Mouse (Mus musculus): ENCODE data around the gene Olfr666. TPM values are rescaled to one million over a fixed set of nuclear protein-coding genes. Genes with fewer than 3 reads are reported as not detected.
"Not testable (repeated sequence)": the region's sequence is repeated elsewhere in the genome, so short reads cannot be mapped to it uniquely, and the experiment has no call there.

Olfr666 gene
- 0.17 TPM in 1 of 2 replicates, not detected in the other for polyA plus RNA-seq (2015; fragmentation: Nextera tagmentation; extraction: Ambion mirVana)

GRCm38 (mm10) chr7:104895852-104896251, at the start of gene Olfr666:
Gene Olfr666, minus strand, starts transcription at chr7:104895952.
- H3K27me3 ChIP-seq: no peaks in the 10 kb centered on the region
- H3K9me3 ChIP-seq: no peaks in the 10 kb centered on the region
- no peak for ATAC-seq (ENCODE audit: insufficient number of reproducible peaks, insufficient read depth, low FRiP score, low TSS enrichment, low read depth)
- no peaks in the 10 kb centered on the region for H3K4me1 ChIP-seq
- 88% methylated on average over 2 of the region's 2 CpGs for WGBS
- no peak within 1 kb of the TSS for H3K4me2 ChIP-seq
- no peak within 1 kb of the TSS for H3K4me3 ChIP-seq
- H3K36me3 ChIP-seq: no peaks in the 10 kb centered on the region
- no peak within 1 kb of the TSS for H3K9ac ChIP-seq
- no peak within 1 kb of the TSS for H3K27ac ChIP-seq

- Histone ChIP-seq H3K27me3 (no peaks in the 10 kb centered on the region), H3K36me3 (no peaks in the 10 kb centered on the region), H3K9me3 (no peaks in the 10 kb centered on the region), H3K9ac (no peak within 1 kb of the TSS), H3K27ac (no peak within 1 kb of the TSS), H3K4me3 (no peak within 1 kb of the TSS), H3K4me1 (no peaks in the 10 kb centered on the region), H3K4me2 (no peak within 1 kb of the TSS)
- 76% methylated on average over 1 of the region's 1 CpGs for WGBS
- ATAC-seq (ENCODE audit: insufficient number of reproducible peaks, insufficient read depth, low FRiP score, low TSS enrichment, low read depth): no peak
These were observed 38.2 kb upstream of the Olfr666 start, which contains the start of gene Olfr669 for GRCm38 (mm10) chr7:104933940-104934339. Gene Olfr669, plus strand, starts transcription at chr7:104934240.

GRCm38 (mm10) chr7:104927957-104928356, 32.2 kb upstream of the Olfr666 start, which contains the start of gene Olfr668:
Gene Olfr668, minus strand, starts transcription at chr7:104928057.
- Histone ChIP-seq H3K9ac (no peak within 1 kb of the TSS), H3K9me3 (no peaks in the 10 kb centered on the region), H3K4me3 (no peak within 1 kb of the TSS), H3K27ac (no peak within 1 kb of the TSS), H3K36me3 (no peaks in the 10 kb centered on the region), H3K27me3 (no peaks in the 10 kb centered on the region), H3K4me2 (no peak within 1 kb of the TSS), H3K4me1 (no peaks in the 10 kb centered on the region)
- 85% methylated on average over 1 of the region's 1 CpGs for WGBS
- no peak for ATAC-seq (ENCODE audit: insufficient number of reproducible peaks, insufficient read depth, low FRiP score, low TSS enrichment, low read depth)

- Histone ChIP-seq H3K4me3 (no peak within 1 kb of the TSS), H3K27ac (no peak within 1 kb of the TSS), H3K9me3 (no peaks in the 10 kb centered on the region), H3K36me3 (no peaks in the 10 kb centered on the region), H3K4me2 (no peak within 1 kb of the TSS), H3K9ac (no peak within 1 kb of the TSS), H3K27me3 (no peaks in the 10 kb centered on the region), H3K4me1 (no peaks in the 10 kb centered on the region)
- WGBS: 94% methylated on average over 1 of the region's 1 CpGs
- no peak for ATAC-seq (ENCODE audit: insufficient number of reproducible peaks, insufficient read depth, low FRiP score, low TSS enrichment, low read depth)
These were observed 25.6 kb upstream of the Olfr666 start, which contains the start of gene Olfr667 for GRCm38 (mm10) chr7:104921382-104921781. Gene Olfr667, minus strand, starts transcription at chr7:104921482.

GRCm38 (mm10) chr7:104877731-104878130, 18.0 kb downstream of the Olfr666 start, which contains the start of gene Olfr665:
Gene Olfr665, plus strand, starts transcription at chr7:104878031.
- H3K4me1 ChIP-seq: no peaks in the 10 kb centered on the region
- no peak for ATAC-seq (ENCODE audit: insufficient number of reproducible peaks, insufficient read depth, low FRiP score, low TSS enrichment, low read depth)
- H3K9ac ChIP-seq: no peak within 1 kb of the TSS
- no peaks in the 10 kb centered on the region for H3K36me3 ChIP-seq
- WGBS: 48% methylated on average over 1 of the region's 1 CpGs
- no peaks in the 10 kb centered on the region for H3K9me3 ChIP-seq
- no peak within 1 kb of the TSS for H3K4me3 ChIP-seq
- no peak within 1 kb of the TSS for H3K27ac ChIP-seq
- H3K4me2 ChIP-seq: no peak within 1 kb of the TSS
- H3K27me3 ChIP-seq: no peaks in the 10 kb centered on the region

GRCm38 (mm10) chr7:104861381-104861780, 34.4 kb downstream of the Olfr666 start:
- ATAC-seq (ENCODE audit: insufficient number of reproducible peaks, insufficient read depth, low FRiP score, low TSS enrichment, low read depth): no peak
- 82% methylated on average over 3 of the region's 3 CpGs for WGBS
- Histone ChIP-seq H3K27me3 (no peaks in the 10 kb centered on the region), H3K4me2 (no peak overlapping the region), H3K4me3 (no peak overlapping the region), H3K9me3 (no peaks in the 10 kb centered on the region), H3K27ac (no peak overlapping the region), H3K9ac (no peak overlapping the region), H3K36me3 (no peaks in the 10 kb centered on the region), H3K4me1 (no peaks in the 10 kb centered on the region)

- Histone ChIP-seq H3K36me3 (no peaks in the 10 kb centered on the region), H3K27ac (no peak overlapping the region), H3K4me2 (no peak overlapping the region), H3K27me3 (no peaks in the 10 kb centered on the region), H3K9ac (no peak overlapping the region), H3K4me1 (no peaks in the 10 kb centered on the region), H3K4me3 (no peak overlapping the region), H3K9me3 (no peaks in the 10 kb centered on the region)
- 67% methylated on average over 1 of the region's 1 CpGs for WGBS
- no peak for ATAC-seq (ENCODE audit: insufficient number of reproducible peaks, insufficient read depth, low FRiP score, low TSS enrichment, low read depth)
These were observed 38.1 kb downstream of the Olfr666 start for GRCm38 (mm10) chr7:104857683-104858082.

- 75% methylated on average over 2 of the region's 2 CpGs for WGBS
- not testable (repeated sequence) for H3K27me3 ChIP-seq; H3K4me3 ChIP-seq; H3K9ac ChIP-seq; H3K27ac ChIP-seq; ATAC-seq (ENCODE audit: insufficient number of reproducible peaks, insufficient read depth, low FRiP score, low TSS enrichment, low read depth); H3K9me3 ChIP-seq; H3K36me3 ChIP-seq; H3K4me2 ChIP-seq; H3K4me1 ChIP-seq
These were observed 39.0 kb downstream of the Olfr666 start, which contains the start of gene Usp17la for GRCm38 (mm10) chr7:104856709-104857108. Gene Usp17la, plus strand, starts transcription at chr7:104857009.

GRCm38 (mm10) chr7:104855248-104855750, 40.5 kb downstream of the Olfr666 start:
- no peaks in the 10 kb centered on the region for H3K36me3 ChIP-seq
- WGBS: 74% methylated on average over 3 of the region's 3 CpGs
- H3K9ac ChIP-seq: no peak overlapping the region
- H3K9me3 ChIP-seq: no peaks in the 10 kb centered on the region
- no peak for ATAC-seq (ENCODE audit: insufficient number of reproducible peaks, insufficient read depth, low FRiP score, low TSS enrichment, low read depth)
- no peaks in the 10 kb centered on the region for H3K4me1 ChIP-seq
- H3K27me3 ChIP-seq: no peaks in the 10 kb centered on the region
- H3K4me2 ChIP-seq: no peak overlapping the region
- H3K27ac ChIP-seq: no peak overlapping the region
- no peak overlapping the region for H3K4me3 ChIP-seq

GRCm38 (mm10) chr7:104851546-104851945, 44.2 kb downstream of the Olfr666 start:
- H3K36me3 ChIP-seq; H3K27me3 ChIP-seq; H3K9me3 ChIP-seq; ATAC-seq (ENCODE audit: insufficient number of reproducible peaks, insufficient read depth, low FRiP score, low TSS enrichment, low read depth); H3K27ac ChIP-seq; H3K4me1 ChIP-seq; H3K4me3 ChIP-seq; H3K4me2 ChIP-seq; H3K9ac ChIP-seq: not testable (repeated sequence)
- WGBS: 31% methylated on average over 2 of the region's 2 CpGs

- H3K4me1 ChIP-seq: no peaks in the 10 kb centered on the region
These were observed 51.9 kb downstream of the Olfr666 start for GRCm38 (mm10) chr7:104843731-104844287.

GRCm38 (mm10) chr7:104842503-104842902, 53.2 kb downstream of the Olfr666 start, which contains the start of gene Usp17lb:
Gene Usp17lb, minus strand, starts transcription at chr7:104842603.
- Histone ChIP-seq H3K9me3 (no peaks in the 10 kb centered on the region), H3K4me2 (no peak within 1 kb of the TSS), H3K4me3 (no peak within 1 kb of the TSS), H3K36me3 (no peaks in the 10 kb centered on the region), H3K9ac (no peak within 1 kb of the TSS), H3K27ac (no peak within 1 kb of the TSS), H3K4me1 (no peaks in the 10 kb centered on the region), H3K27me3 (no peaks in the 10 kb centered on the region)
- ATAC-seq (ENCODE audit: insufficient number of reproducible peaks, insufficient read depth, low FRiP score, low TSS enrichment, low read depth): no peak
- 61% methylated on average over 1 of the region's 1 CpGs for WGBS

More at GRCm38 (mm10) chr7:104843731-104844287, 51.9 kb downstream of the Olfr666 start:
- 74% methylated on average over 1 of the region's 1 CpGs for WGBS
- Histone ChIP-seq H3K27ac (no peak overlapping the region), H3K9me3 (no peaks in the 10 kb centered on the region), H3K36me3 (no peaks in the 10 kb centered on the region), H3K27me3 (no peaks in the 10 kb centered on the region), H3K9ac (no peak overlapping the region), H3K4me2 (no peak overlapping the region), H3K4me3 (no peak overlapping the region)
- ATAC-seq (ENCODE audit: insufficient number of reproducible peaks, insufficient read depth, low FRiP score, low TSS enrichment, low read depth): no peak

All from embryonic facial prominence, embryonic 13.5 days (tissue).